Mouse (Mus musculus): ENCODE measurements around the gene Reps2.

GRCm38 (mm10) chrX:162380730-162381129 is 262.7 kb downstream of the Reps2 start:
- no peak for TF ChIP-seq GATA1 (IDR thresholded peaks at IDR 0.05; ENCODE audit: borderline replicate concordance, low read length)
- no peak for TF ChIP-seq FLI1 (IDR thresholded peaks at IDR 0.05; ENCODE audit: low read length)

Measured in megakaryocyte, embryonic 14.5 days (primary cell).